Mouse (Mus musculus) heart, postnatal 0 days (tissue): ENCODE data around the gene Luzp2. TPM values are rescaled to one million over a fixed set of nuclear protein-coding genes. Genes with fewer than 3 reads are reported as not detected.
A peak's percentile ranks its signal among the peaks of the same experiment; 100 is the strongest.

Experiments used
- ATAC-seq: fragments of 200-750 bp; cut with Nextera tagmentation; 2 replicates; pipeline ENCODE4 v1.8.0; 2017; ENCODE audit warnings: low read depth, moderate number of reproducible peaks, moderate library complexity; ENCODE audit not compliant: insufficient read depth
- DNase-seq: peaks from one replicate; pipeline ENCODE4 v3.0.0-alpha.2; 2016; ENCODE audit warnings: low spot score
- H3K27ac ChIP-seq: fragments of 300-500 bp; sonication (generic); 2 replicates; pipeline ENCODE4 v1.5.1; 2014; ENCODE audit warnings: low read depth, mild to moderate bottlenecking
- H3K27me3 ChIP-seq: fragments of 300-500 bp; sonication (generic); 2 replicates; pipeline ENCODE4 v1.6.1; 2014; ENCODE audit warnings: low read length, mixed read lengths; ENCODE audit not compliant: control insufficient read depth, insufficient read depth
- H3K36me3 ChIP-seq: fragments of 300-500 bp; sonication (generic); replicated peaks from 2 replicates; pipeline ENCODE4 v1.6.1; 2014; ENCODE audit warnings: low read length, mixed read lengths; ENCODE audit not compliant: control insufficient read depth, insufficient read depth
- H3K4me1 ChIP-seq: fragments of 300-500 bp; sonication (generic); 2 replicates; pipeline ENCODE4 v1.6.1; 2014; ENCODE audit warnings: antibody characterized with exemption; ENCODE audit not compliant: control insufficient read depth, insufficient read depth
- H3K4me2 ChIP-seq: fragments of 300-500 bp; sonication (generic); 2 replicates; pipeline ENCODE4 v1.6.1; 2014; ENCODE audit warnings: low read depth, mild to moderate bottlenecking, low read length, moderate library complexity
- H3K4me3 ChIP-seq: fragments of 300-500 bp; sonication (generic); 2 replicates; pipeline ENCODE4 v1.5.1; 2014; ENCODE audit warnings: low read depth, low read length
- H3K9ac ChIP-seq: fragments of 300-500 bp; sonication (generic); replicated peaks from 2 replicates; pipeline ENCODE4 v1.6.1; 2014; ENCODE audit warnings: low read depth, low read length, mixed read lengths
- H3K9me3 ChIP-seq: fragments of 300-500 bp; sonication (generic); replicated peaks from 2 replicates; pipeline ENCODE4 v1.6.1; 2016; ENCODE audit warnings: low read length; ENCODE audit not compliant: control insufficient read depth
- CTCF ChIP-seq: IDR thresholded peaks from 2 replicates; pipeline ENCODE4 v1.5.1; 2016; ENCODE audit warnings: antibody characterized with exemption, control low read depth, low read depth
- EP300 ChIP-seq: IDR thresholded peaks from 2 replicates; pipeline ENCODE4 v1.6.1; 2016; ENCODE audit warnings: antibody characterized with exemption, low read depth
- WGBS: fragments of 180-500 bp; shearing (Covaris S2); extraction: QIAGEN DNeasy Blood & Tissue Kit; methylation state at CpG from one replicate; pipeline ENCODE4 v1.1.7; 2014; 5-methylcytosine and 5-hydroxymethylcytosine counted together
- polyA plus RNA-seq: library from polyadenylated mRNA; unstranded; fragments of >200 nt; fragmentation: Nextera tagmentation; extraction: Ambion mirVana; gene quantifications from 2 replicates; pipeline ENCODE4 v1.2.1, GENCODE M21; 2015
- total RNA-seq: library from RNA; depleted of rRNA; stranded (reverse); fragments of >200 nt; gene quantifications from 2 replicates; pipeline ENCODE4 v1.2.3, GENCODE M21; 2014; ENCODE audit warnings: low replicate concordance

Luzp2 gene
- total and polyA plus RNA-seq, 2 experiments from 2014 or later: 0.08 TPM; not detected in 1

DNA sequence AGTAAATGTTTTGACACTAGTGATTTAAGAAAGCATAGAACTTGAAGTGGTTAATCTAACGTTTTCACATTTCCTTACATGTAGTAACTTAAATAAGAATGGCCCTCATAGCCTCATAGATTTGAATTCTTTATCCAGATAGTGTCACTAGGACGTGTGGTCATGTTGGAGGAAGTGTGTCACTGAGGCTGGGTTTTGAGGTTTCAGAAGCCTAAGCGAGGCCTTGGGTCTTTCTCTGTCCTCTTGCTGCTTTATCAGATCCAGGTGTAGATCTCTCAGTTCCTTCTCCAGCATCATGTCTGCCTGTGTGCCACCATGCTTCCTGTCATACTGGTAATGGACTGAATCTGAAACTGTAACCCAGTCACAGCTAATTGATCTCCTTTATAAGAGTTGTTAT lies 86.7 kb downstream of the Luzp2 start:
- H3K27ac ChIP-seq: no peak overlapping the region
- H3K9ac ChIP-seq: no peak overlapping the region
- H3K4me1 ChIP-seq: no peaks in the 10 kb centered on the region
- DNase-seq (no peak), ATAC-seq (no peak)
- H3K36me3 ChIP-seq: no peaks in the 10 kb centered on the region
- no peaks in the 10 kb centered on the region for H3K9me3 ChIP-seq
- H3K4me3 ChIP-seq: no peak overlapping the region
- no peaks in the 10 kb centered on the region for H3K27me3 ChIP-seq
- WGBS: 48% methylated on average over 3 of the region's 3 CpGs
- no peak for TF ChIP-seq EP300
- no peak for TF ChIP-seq CTCF
- no peak overlapping the region for H3K4me2 ChIP-seq

GRCm38 (mm10) chr7:54956759-54957158 lies 121.5 kb downstream of the Luzp2 start:
- H3K36me3 ChIP-seq: no peaks in the 10 kb centered on the region

DNA sequence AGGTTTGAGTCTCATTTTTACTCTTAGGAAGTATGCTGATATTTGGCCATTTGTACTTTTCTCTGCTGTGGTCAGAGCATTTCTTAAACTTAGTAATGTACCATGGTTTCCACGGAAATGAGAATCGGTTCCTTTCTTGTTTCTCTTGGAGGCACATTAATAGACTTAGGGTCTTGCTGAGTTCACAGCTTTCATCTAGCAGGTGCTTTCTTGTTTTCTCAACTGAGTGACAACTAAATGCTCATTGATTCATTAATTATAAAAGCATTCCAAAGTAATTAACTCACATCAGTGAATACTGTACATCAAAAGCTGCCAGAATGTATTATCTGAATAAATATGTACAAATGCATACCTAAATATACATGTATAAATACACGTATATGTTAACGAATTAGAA lies 127.4 kb downstream of the Luzp2 start:
- H3K27me3 ChIP-seq: no peaks in the 10 kb centered on the region
- DNase-seq (no peak), ATAC-seq (no peak)
- TF ChIP-seq CTCF: no peak
- no peak for TF ChIP-seq EP300
- no peaks in the 10 kb centered on the region for H3K36me3 ChIP-seq
- H3K9ac ChIP-seq: no peak overlapping the region
- H3K4me2 ChIP-seq: no peak overlapping the region
- no peak overlapping the region for H3K4me3 ChIP-seq
- H3K4me1 ChIP-seq: no peaks in the 10 kb centered on the region
- H3K27ac ChIP-seq: no peak overlapping the region
- no peaks in the 10 kb centered on the region for H3K9me3 ChIP-seq
- WGBS: 67% methylated on average over 4 of the region's 4 CpGs

More at GRCm38 (mm10) chr7:54956759-54957158, 121.5 kb downstream of the Luzp2 start:
- ATAC-seq (no peak), DNase-seq (no peak)
- no peak overlapping the region for H3K9ac ChIP-seq
- no peaks in the 10 kb centered on the region for H3K4me1 ChIP-seq
- H3K9me3 ChIP-seq: no peaks in the 10 kb centered on the region
- no peaks in the 10 kb centered on the region for H3K27me3 ChIP-seq
- H3K4me2 ChIP-seq: no peak overlapping the region
- TF ChIP-seq EP300 (no peak), CTCF (no peak)
- no peak overlapping the region for H3K4me3 ChIP-seq
- 77% methylated on average over 2 of the region's 2 CpGs for WGBS
- H3K27ac ChIP-seq: no peak overlapping the region

- no peak overlapping the region for H3K4me2 ChIP-seq
- H3K27ac ChIP-seq: no peak overlapping the region
- no peaks in the 10 kb centered on the region for H3K27me3 ChIP-seq
- no peak for TF ChIP-seq CTCF
- TF ChIP-seq EP300: no peak
- no peak for DNase-seq
- no peaks in the 10 kb centered on the region; the same call in 1 of the 2 replicates for H3K4me1 ChIP-seq
- no peaks in the 10 kb centered on the region for H3K36me3 ChIP-seq
- H3K9ac ChIP-seq: no peak overlapping the region
- no peaks in the 10 kb centered on the region for H3K9me3 ChIP-seq
- no peak for ATAC-seq
- H3K4me3 ChIP-seq: no peak overlapping the region
Observed at GRCm38 (mm10) chr7:54977372-54977771, 142.1 kb downstream of the Luzp2 start.

DNA sequence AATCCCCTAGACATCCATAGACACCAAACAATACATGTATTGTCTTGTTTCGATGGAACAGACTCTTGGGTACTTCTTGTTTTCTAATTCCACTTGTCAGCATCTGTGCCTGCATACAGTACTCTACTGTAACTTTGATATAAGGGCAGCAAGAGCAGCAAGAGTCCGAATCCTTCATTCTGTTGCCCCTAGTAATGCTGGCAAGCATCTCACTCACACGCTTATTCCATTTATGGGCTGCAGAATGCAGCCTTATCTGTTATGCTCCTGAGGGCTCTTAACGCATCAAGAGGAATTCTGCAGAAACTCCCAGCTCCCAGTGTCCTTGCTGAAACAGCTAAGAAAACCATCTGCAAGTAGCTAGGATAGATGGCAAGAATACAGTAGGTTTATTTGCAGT lies 145.3 kb downstream of the Luzp2 start:
- H3K4me1 ChIP-seq: no peaks in the 10 kb centered on the region; the same call in 1 of the 2 replicates
- DNase-seq: peak; percentile 23
- no peak overlapping the region for H3K27ac ChIP-seq
- ATAC-seq: peak; percentile 39; the same call in 1 of the 2 replicates
- H3K4me2 ChIP-seq: no peak overlapping the region
- H3K9me3 ChIP-seq: no peaks in the 10 kb centered on the region
- H3K27me3 ChIP-seq: no peaks in the 10 kb centered on the region
- 31% methylated on average over 4 of the region's 4 CpGs for whole genome bisulfite sequencing
- no peak for TF ChIP-seq CTCF
- no peak for TF ChIP-seq EP300
- H3K36me3 ChIP-seq: no peaks in the 10 kb centered on the region
- H3K4me3 ChIP-seq: no peak overlapping the region
- H3K9ac ChIP-seq: no peak overlapping the region

GRCm38 (mm10) chr7:55000397-55000796 lies 165.1 kb downstream of the Luzp2 start:
- ATAC-seq (no peak), DNase-seq (no peak)
- WGBS: 60% methylated on average over 2 of the region's 2 CpGs

More at GRCm38 (mm10) chr7:55000397-55000796, 165.1 kb downstream of the Luzp2 start:
- Histone ChIP-seq H3K9ac (no peak overlapping the region), H3K4me3 (no peak overlapping the region), H3K9me3 (no peaks in the 10 kb centered on the region), H3K36me3 (no peaks in the 10 kb centered on the region), H3K27me3 (no peaks in the 10 kb centered on the region), H3K27ac (no peak overlapping the region), H3K4me2 (no peak overlapping the region), H3K4me1 (no peaks in the 10 kb centered on the region)
- TF ChIP-seq EP300 (no peak), CTCF (no peak)
